Mouse (Mus musculus): ENCODE measurements around the gene Sae1.
A peak's percentile ranks its signal among the peaks of the same experiment; 100 is the strongest.

Gene Sae1

DNA sequence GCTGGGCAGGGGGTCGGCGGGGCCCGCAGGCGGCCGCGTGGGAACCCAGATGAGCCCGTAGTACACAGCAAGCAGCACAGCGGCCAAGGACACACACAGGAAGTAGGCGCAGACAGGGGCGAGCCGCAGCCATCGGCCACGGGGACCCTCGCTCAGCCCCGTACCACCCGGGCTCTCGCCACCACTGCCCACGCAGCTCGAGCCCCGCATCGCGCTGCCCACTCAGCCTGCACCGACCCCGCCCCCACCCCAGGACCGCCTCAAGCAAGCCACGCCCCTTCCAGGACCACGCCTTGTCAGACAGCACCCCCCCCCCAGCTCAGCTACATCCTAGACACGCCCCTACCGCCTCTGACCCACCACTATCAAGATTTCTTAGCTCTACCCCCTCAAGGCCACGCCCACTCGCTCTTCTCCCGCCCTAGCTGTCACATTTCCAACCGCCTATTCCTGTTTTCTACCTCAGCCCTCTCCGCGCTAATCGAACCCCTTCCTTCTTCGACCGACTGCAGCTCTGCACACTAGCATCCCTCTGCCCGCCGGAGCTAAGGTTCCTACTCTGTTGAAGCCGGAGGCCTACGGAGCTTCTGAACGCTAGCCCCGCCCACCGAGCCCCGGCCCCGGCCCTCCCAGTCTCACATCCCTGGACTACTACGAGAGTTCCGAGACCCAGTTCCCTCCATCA, 114.4 kb downstream of the Sae1 start, which contains the start of gene Inafm1:
TSS of gene Inafm1 (minus strand) at position 537 of the 685 bp plus-strand sequence.
- peak; percentile 96 for DNase-seq

DNA sequence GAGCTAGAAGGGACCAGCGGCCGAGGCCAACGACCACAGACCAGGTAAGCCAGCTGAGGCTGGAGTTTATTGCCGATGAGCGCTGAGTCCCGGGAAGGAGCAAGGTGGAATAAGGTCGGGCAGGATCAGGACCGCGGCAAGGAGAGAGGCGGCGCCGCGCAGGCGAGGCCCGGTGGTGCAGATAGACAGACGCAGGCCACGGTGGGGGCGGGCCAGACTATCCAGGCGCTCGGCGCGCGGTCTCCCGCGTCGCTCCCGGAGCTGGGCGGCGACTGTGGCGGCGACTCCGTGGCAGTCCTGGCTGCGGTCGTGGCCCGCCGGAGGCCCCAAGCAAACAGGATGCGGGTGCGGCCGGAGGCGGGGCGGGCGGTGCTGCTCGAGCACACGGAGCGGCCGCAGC, 114.9 kb downstream of the Sae1 start:
- peak; percentile 83 for DNase-seq

DNA sequence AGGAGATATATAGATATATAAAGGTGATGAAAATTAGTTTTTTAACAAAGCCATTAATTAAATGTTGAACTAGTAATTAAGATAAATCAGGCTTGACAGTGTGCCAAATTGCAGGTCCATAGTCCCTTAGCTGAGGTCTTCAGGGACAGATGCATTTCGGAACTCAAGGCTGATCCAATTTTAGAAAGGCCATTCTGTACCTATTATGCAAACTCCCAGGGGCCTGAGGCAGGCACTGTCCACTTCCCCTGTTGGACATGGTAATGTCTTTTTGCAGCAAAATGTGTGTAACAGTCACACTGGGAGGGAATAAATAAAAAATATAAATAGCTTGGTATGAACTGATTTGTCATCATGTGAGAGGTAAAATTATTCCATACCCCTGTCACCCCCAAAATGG, 116.5 kb downstream of the Sae1 start:
- DNase-seq, result no peak
